Mouse (Mus musculus): ENCODE data around the gene A430005L14Rik. TPM values are rescaled to one million over a fixed set of nuclear protein-coding genes. Genes with fewer than 3 reads are reported as not detected.

A430005L14Rik gene
- 79.1 TPM for polyA plus RNA-seq (2017; shearing (Covaris generic))

GRCm38 (mm10) chr4:153956569-153957405 is at the start of gene A430005L14Rik:
Gene A430005L14Rik (plus strand): TSS chr4:153957237.

DNA sequence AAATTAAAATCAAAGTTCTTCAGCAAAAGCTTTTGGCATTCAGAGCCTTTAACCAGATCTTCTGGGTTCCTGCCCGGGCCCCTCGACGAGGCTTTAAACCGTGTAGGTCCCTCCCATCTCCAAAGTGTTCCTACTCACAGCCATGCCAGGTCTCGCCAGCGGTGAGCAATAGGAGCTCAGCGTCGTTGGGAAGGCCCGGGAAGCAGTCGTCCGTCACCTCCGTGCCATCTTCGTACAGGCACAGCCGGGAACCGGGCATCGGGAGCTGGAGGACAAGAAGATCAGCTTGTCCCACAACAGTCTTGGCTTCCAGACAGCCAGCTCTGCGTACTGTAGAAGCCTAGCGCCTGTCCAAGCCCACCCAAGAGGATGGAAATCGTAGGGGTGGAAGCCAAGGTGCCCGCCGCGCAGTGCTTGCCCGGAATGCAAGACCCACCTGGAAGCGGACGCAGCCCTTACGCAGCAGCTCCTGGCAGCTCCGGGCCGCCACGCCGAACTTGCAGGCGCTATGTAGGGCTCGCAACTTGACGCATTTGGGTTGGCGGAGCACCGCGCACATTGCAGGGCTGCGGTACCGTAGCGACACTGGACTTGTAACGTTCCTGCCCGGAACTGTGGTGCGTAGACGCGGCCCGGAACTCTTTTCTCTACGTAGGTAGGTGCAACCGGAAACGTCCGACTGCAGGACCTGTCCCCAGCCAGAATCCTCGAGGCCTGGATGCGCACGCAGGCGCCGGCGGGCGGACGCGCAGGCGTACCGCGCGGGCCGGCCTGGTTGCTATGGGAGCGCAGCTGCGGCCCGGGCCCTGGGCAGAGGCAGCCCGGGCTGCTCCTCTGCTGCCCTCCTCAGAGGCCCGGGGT is 17.6 kb downstream of the A430005L14Rik start, which contains the start of the genes Dffb and Cep104:
Gene Dffb, minus strand, starts transcription at position 696 of the 861 bp plus-strand sequence.
Gene Cep104, plus strand, starts transcription at position 764 of the 861 bp plus-strand sequence.

Other genes starting within 250 kb of the A430005L14Rik start
- gene Dffb, start 17.9 kb downstream of the A430005L14Rik start, polyA plus RNA-seq (2017; shearing (Covaris generic)): 26.1 TPM
- 10.4 TPM for gene Cep104, start 18.0 kb downstream of the A430005L14Rik start, polyA plus RNA-seq (2017; shearing (Covaris generic))
- gene Lrrc47, start 54.5 kb downstream of the A430005L14Rik start, polyA plus RNA-seq (2017; shearing (Covaris generic)): 2.2 TPM
- gene Smim1, start 69.0 kb downstream of the A430005L14Rik start, polyA plus RNA-seq (2017; shearing (Covaris generic)): 0.48 TPM
- gene Ccdc27, start 85.4 kb downstream of the A430005L14Rik start, polyA plus RNA-seq (2017; shearing (Covaris generic)): not detected
- gene Trp73, start 183.0 kb downstream of the A430005L14Rik start, polyA plus RNA-seq (2017; shearing (Covaris generic)): 0.09 TPM
- gene Wrap73, start 185.1 kb downstream of the A430005L14Rik start, polyA plus RNA-seq (2017; shearing (Covaris generic)): 40.2 TPM
- 30.2 TPM for gene Tprgl, start 203.4 kb downstream of the A430005L14Rik start, polyA plus RNA-seq (2017; shearing (Covaris generic))
- gene Megf6, start 213.5 kb downstream of the A430005L14Rik start, polyA plus RNA-seq (2017; shearing (Covaris generic)): 0.10 TPM

Data from inflammation-experienced regulatory T-cells, adult 16 weeks (primary cell).